Mouse (Mus musculus) intestine, postnatal 0 days (tissue): Measurements from ENCODE around the gene Galk2. TPM values are rescaled to one million over a fixed set of nuclear protein-coding genes. Genes with fewer than 3 reads are reported as not detected.

Experiments used
- ATAC-seq: fragments of 200-750 bp; cut with Nextera tagmentation; 2 replicates; pipeline ENCODE4 v1.8.0; 2017; ENCODE audit warnings: mild to moderate bottlenecking, moderate TSS enrichment, moderate library complexity
- H3K27ac ChIP-seq: fragments of 300-500 bp; sonication (generic); 2 replicates; pipeline ENCODE4 v1.5.1; 2014; ENCODE audit warnings: mild to moderate bottlenecking, low read depth, low read length, moderate library complexity
- H3K27me3 ChIP-seq: fragments of 300-500 bp; sonication (generic); replicated peaks from 2 replicates; pipeline ENCODE4 v1.6.1; 2014; ENCODE audit warnings: low read length, mixed read lengths; ENCODE audit not compliant: control insufficient read depth, insufficient read depth
- H3K36me3 ChIP-seq: fragments of 300-500 bp; sonication (generic); 2 replicates; pipeline ENCODE4 v1.6.1; 2014; ENCODE audit warnings: mild to moderate bottlenecking, moderate library complexity; ENCODE audit not compliant: control insufficient read depth, insufficient read depth
- H3K4me1 ChIP-seq: fragments of 300-500 bp; sonication (generic); replicated peaks from 2 replicates; pipeline ENCODE4 v1.6.1; 2014; ENCODE audit warnings: antibody characterized with exemption, low read length, mixed read lengths; ENCODE audit not compliant: control insufficient read depth, insufficient read depth
- H3K4me2 ChIP-seq: fragments of 300-500 bp; sonication (generic); replicated peaks from 2 replicates; pipeline ENCODE4 v1.6.1; 2014; ENCODE audit warnings: low read depth, mild to moderate bottlenecking, moderate library complexity
- H3K4me3 ChIP-seq: fragments of 300-500 bp; sonication (generic); 2 replicates; pipeline ENCODE4 v1.5.1; 2014; ENCODE audit warnings: low read depth, low read length
- H3K9ac ChIP-seq: fragments of 300-500 bp; sonication (generic); 2 replicates; pipeline ENCODE4 v1.6.1; 2014; ENCODE audit warnings: mild to moderate bottlenecking, low read depth, low read length
- H3K9me3 ChIP-seq: fragments of 300-500 bp; sonication (generic); 2 replicates; pipeline ENCODE4 v1.6.1; 2016; ENCODE audit warnings: mixed run types; ENCODE audit not compliant: control insufficient read depth
- CTCF ChIP-seq: sonication (generic); IDR thresholded peaks from 2 replicates; pipeline ENCODE4 v1.5.1; 2016; ENCODE audit warnings: low read depth, mild to moderate bottlenecking, control low read depth, antibody characterized with exemption, moderate library complexity
- WGBS: fragments of 180-500 bp; shearing (Covaris S2); extraction: QIAGEN DNeasy Blood & Tissue Kit; methylation state at CpG from one replicate; pipeline ENCODE4 v1.1.7; 2014; 5-methylcytosine and 5-hydroxymethylcytosine counted together
- polyA plus RNA-seq: library from polyadenylated mRNA; unstranded; fragments of >200 nt; fragmentation: Nextera tagmentation; extraction: Ambion mirVana; gene quantifications from 2 replicates; pipeline ENCODE4 v1.2.1, GENCODE M21; 2015

Galk2 gene
- polyA plus RNA-seq, 1 experiment from 2014 or later = 84.1 TPM

DNA sequence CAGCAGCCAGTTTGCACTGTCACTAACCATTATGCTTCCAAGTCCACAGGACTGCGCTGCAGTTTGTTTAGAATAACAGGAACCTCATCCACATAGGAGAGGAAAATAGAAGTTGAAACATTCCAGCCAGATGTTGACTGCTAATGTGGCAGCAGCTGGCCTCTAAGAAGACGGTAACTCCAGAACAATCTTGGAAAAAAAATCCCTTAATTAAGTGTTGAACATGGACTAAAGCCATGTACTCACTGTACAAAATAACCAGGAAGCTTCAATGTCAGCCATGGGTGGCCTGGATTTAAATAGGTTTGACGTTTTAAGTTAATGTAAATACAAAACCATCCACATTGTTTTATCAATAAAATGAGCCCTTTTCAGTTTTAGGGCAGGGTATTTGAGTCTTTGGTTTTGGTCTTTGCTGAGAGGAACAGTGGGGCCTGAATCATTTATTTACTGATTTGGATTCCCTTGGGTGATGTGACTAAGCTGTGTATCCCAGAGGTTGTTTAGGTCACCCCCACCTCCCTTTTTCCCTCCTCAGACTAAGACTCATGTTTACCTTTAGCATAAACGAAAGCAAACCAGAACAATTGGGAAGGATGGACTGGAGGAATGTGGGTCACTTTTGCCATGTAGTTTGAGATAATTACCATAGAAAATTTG is 47.6 kb downstream of the Galk2 start:
- H3K27ac ChIP-seq = no peak overlapping the region
- peaks cover 8% of the 10 kb centered on the region; the same call in 1 of the 2 replicates for H3K36me3 ChIP-seq
- no peaks in the 10 kb centered on the region for H3K4me1 ChIP-seq
- H3K9ac ChIP-seq = no peak overlapping the region
- H3K4me2 ChIP-seq = no peak overlapping the region
- ATAC-seq = no peak
- no peak for TF ChIP-seq CTCF
- 64% methylated on average over 4 of the region's 4 CpGs for WGBS
- no peak overlapping the region for H3K4me3 ChIP-seq
- H3K9me3 ChIP-seq = no peaks in the 10 kb centered on the region
- no peaks in the 10 kb centered on the region for H3K27me3 ChIP-seq

DNA sequence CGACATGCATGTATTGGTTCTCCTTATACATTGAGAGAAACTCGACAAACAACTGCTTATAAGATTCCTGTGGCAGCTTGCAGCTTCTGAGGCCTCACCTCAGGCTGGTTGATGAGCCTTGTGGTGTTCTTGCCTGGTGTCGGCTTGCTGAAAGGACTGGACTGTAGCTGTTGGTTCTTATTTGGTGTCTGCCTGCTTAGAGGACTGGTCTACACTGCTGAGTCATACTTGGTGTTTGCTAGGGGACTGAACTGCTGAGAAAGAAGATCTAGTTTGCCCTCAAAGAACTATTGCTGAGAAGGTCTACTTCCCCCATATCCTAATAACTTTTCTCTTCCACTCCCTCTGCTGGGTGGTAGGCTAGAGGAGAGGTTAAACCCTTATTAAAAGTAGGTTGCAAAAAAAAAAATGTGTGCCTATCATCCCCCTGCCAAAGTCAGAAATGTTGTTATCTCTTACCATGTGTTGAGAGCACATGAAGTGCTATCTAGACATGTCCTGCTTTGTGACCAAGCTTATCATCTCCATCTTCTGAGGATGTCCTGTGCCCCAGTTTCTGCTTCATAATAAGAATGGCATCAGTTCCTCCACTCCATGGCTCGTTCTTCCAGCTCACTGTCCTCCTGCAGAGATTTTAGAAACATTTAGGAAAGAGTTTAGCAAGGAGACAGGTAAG is 48.8 kb downstream of the Galk2 start:
- Histone ChIP-seq H3K36me3 (peaks cover 8% of the 10 kb centered on the region; the same call in 1 of the 2 replicates), H3K4me3 (no peak overlapping the region), H3K4me1 (no peaks in the 10 kb centered on the region), H3K27me3 (no peaks in the 10 kb centered on the region), H3K4me2 (no peak overlapping the region), H3K27ac (no peak overlapping the region), H3K9ac (no peak overlapping the region), H3K9me3 (no peaks in the 10 kb centered on the region)
- ATAC-seq = no peak
- TF ChIP-seq CTCF = no peak
- 88% methylated on average over 4 of the region's 4 CpGs for WGBS

DNA sequence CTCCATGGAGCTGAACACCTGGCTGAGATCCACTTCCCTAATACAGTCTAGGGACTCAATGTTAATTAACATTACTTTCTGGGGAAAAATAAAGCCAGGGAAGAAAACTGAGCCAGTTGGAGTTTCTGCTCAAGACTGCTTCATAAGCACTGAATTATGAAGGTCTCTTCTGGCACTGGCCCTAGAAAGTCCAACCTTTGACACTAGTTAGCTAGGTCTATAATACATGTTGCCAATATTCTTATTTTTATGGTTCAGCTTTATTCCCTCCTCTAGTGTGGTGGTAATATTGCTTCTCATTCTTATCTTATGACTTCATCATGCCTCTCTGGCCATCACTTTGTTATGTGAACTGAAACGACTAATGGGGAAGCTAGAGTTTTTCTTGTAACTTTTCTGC is 55.3 kb downstream of the Galk2 start:
- H3K9me3 ChIP-seq = no peaks in the 10 kb centered on the region
- no peak overlapping the region for H3K4me2 ChIP-seq
- no peaks in the 10 kb centered on the region for H3K4me1 ChIP-seq
- no peak overlapping the region for H3K27ac ChIP-seq
- H3K36me3 ChIP-seq = no peaks in the 10 kb centered on the region; the same call in 1 of the 2 replicates
- H3K4me3 ChIP-seq = no peak overlapping the region
- WGBS = 36% methylated on average over 1 of the region's 1 CpGs
- no peak for ATAC-seq
- H3K9ac ChIP-seq = no peak overlapping the region
- H3K27me3 ChIP-seq = no peaks in the 10 kb centered on the region
- no peak for TF ChIP-seq CTCF

DNA sequence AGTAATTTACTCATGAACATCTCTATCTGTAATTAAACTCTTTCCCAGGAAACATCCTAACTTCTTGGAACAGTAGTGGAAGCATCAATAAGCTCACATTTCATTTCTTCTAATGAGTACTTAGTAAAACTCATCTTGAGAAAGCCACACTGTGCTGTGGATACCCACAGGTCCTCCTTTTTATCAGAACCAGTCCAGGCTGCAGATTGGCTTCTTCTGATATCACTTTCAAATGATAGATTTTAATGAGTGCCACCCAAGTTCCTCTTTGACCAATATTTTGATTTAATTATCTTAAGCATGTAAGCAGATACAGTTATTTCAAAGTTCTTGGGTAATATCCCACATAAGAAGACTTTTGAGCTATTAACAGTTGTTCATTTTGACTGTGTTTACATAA is 55.8 kb downstream of the Galk2 start:
- H3K4me2 ChIP-seq = no peak overlapping the region
- H3K27ac ChIP-seq = no peak overlapping the region
- ATAC-seq = no peak
- H3K9me3 ChIP-seq = no peaks in the 10 kb centered on the region
- H3K9ac ChIP-seq = no peak overlapping the region
- H3K4me1 ChIP-seq = no peaks in the 10 kb centered on the region
- no peak for TF ChIP-seq CTCF
- no peaks in the 10 kb centered on the region; the same call in 1 of the 2 replicates for H3K36me3 ChIP-seq
- no peak overlapping the region for H3K4me3 ChIP-seq
- no peaks in the 10 kb centered on the region for H3K27me3 ChIP-seq

DNA sequence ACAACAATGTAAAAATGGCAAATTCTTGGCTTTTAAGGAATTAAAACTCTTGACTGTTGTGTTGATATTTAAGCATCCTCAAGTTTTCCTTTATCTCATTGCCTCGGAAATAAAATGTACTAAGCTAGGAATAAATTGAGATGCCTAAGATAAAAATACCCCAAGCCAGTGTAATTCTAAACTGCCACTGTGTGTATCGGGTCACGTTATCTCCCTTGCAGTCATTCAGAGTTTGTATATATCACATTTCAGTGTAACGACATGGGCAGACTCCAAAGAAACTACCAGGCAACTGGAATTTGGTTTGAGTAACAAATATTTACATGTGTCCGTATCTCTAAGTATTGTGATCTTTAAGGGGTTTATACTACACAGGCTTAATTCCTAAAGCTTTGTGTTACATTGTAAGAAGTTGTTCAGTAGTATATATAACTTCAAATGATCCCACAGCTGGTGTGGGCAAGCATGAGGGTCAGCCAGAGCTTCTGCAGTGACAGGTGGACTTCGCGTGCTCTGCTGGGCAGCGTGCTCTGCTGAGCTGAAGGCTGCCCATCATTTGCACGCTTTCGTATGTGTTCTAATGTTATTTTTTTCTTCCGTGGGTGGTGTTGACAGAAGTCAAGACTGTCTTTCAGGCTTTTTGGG is 57.9 kb downstream of the Galk2 start:
- Histone ChIP-seq H3K9me3 (no peaks in the 10 kb centered on the region), H3K4me1 (no peaks in the 10 kb centered on the region), H3K27me3 (no peaks in the 10 kb centered on the region), H3K27ac (no peak overlapping the region), H3K4me3 (no peak overlapping the region), H3K9ac (no peak overlapping the region), H3K4me2 (no peak overlapping the region), H3K36me3 (peaks cover 12% of the 10 kb centered on the region; the same call in 1 of the 2 replicates)
- no peak for TF ChIP-seq CTCF
- WGBS = 52% methylated on average over 11 of the region's 11 CpGs
- no peak for ATAC-seq

DNA sequence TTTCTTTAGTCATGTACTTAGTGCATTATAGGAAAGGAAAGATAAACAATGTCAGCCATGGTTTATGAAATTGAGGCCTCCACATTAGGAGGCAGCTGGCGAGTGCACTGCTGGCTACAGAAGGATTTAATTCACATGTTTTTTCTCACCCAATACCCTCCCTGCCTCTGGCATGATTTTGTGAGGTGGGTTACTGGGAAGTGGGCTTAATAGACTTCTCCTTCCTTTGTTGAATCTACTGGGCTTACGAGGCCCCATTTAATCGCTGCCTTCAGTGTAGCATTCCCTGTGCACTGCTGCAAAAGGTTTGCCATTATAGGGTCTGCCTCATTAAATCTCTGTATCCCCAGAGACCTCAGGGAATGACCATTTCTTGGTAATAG is 58.4 kb downstream of the Galk2 start:
- H3K4me1 ChIP-seq = no peaks in the 10 kb centered on the region
- H3K4me3 ChIP-seq = no peak overlapping the region
- no peak overlapping the region for H3K27ac ChIP-seq
- no peak overlapping the region for H3K9ac ChIP-seq
- WGBS = 73% methylated on average over 3 of the region's 3 CpGs
- peaks cover 14% of the 10 kb centered on the region; the same call in 1 of the 2 replicates for H3K36me3 ChIP-seq
- ATAC-seq = no peak
- H3K27me3 ChIP-seq = no peaks in the 10 kb centered on the region
- H3K4me2 ChIP-seq = no peak overlapping the region
- TF ChIP-seq CTCF = no peak
- no peaks in the 10 kb centered on the region for H3K9me3 ChIP-seq
